Mouse (Mus musculus) left cerebral cortex, adult 8-10 months (tissue): ENCODE data around the gene Esrrg. TPM values are rescaled to one million over a fixed set of nuclear protein-coding genes. Genes with fewer than 3 reads are reported as not detected.

Source experiments
- DNase-seq, 2 experiments: peaks; one replicate each; pipeline ENCODE4 v3.0.0; 2022; ENCODE audit warnings: low spot score in 2 of 2
- total RNA-seq, 4 experiments: library from RNA; stranded (reverse); gene quantifications; 2 replicates each; pipeline ENCODE4 v1.2.4; 2022

The Esrrg gene
- total RNA-seq, 4 experiments from 2014 or later: 24.8 to 36.8 (median 31.5) TPM

GRCm38 (mm10) chr1:187826140-187826539 lies 217.5 kb downstream of the Esrrg start:
- no peak for DNase-seq

- DNase-seq: no peak
Measured at GRCm38 (mm10) chr1:187826869-187827268, 218.3 kb downstream of the Esrrg start.

- DNase-seq: no peak
Measured at GRCm38 (mm10) chr1:187830937-187831336, 222.3 kb downstream of the Esrrg start.

- no peak for DNase-seq
Measured at GRCm38 (mm10) chr1:187832851-187833250, 224.3 kb downstream of the Esrrg start.

GRCm38 (mm10) chr1:187834576-187834975 lies 226.0 kb downstream of the Esrrg start:
- DNase-seq: no peak

- DNase-seq: no peak
Measured at GRCm38 (mm10) chr1:187836384-187836783, 227.8 kb downstream of the Esrrg start.

GRCm38 (mm10) chr1:187836876-187837275 lies 228.3 kb downstream of the Esrrg start:
- peak; percentile 7 to 23 for DNase-seq

- DNase-seq: no peak
Measured at GRCm38 (mm10) chr1:187841629-187842028, 233.0 kb downstream of the Esrrg start.

- no peak for DNase-seq
Measured at GRCm38 (mm10) chr1:187842702-187843101, 234.1 kb downstream of the Esrrg start.

- no peak for DNase-seq
Measured at GRCm38 (mm10) chr1:187854148-187854547, 245.6 kb downstream of the Esrrg start.

GRCm38 (mm10) chr1:187862339-187862738 lies 253.7 kb downstream of the Esrrg start:
- DNase-seq: no peak

GRCm38 (mm10) chr1:187868427-187868826 lies 259.8 kb downstream of the Esrrg start:
- DNase-seq: no peak

GRCm38 (mm10) chr1:187872208-187872607 lies 263.6 kb downstream of the Esrrg start:
- DNase-seq: no peak

- DNase-seq: no peak
Measured at GRCm38 (mm10) chr1:187872744-187873143, 264.2 kb downstream of the Esrrg start.

GRCm38 (mm10) chr1:187873770-187874169 lies 265.2 kb downstream of the Esrrg start:
- no peak for DNase-seq

GRCm38 (mm10) chr1:187887270-187887669 lies 278.7 kb downstream of the Esrrg start:
- DNase-seq: no peak

- DNase-seq: no peak
Measured at GRCm38 (mm10) chr1:187888142-187888541, 279.6 kb downstream of the Esrrg start.

GRCm38 (mm10) chr1:187889096-187889495 lies 280.5 kb downstream of the Esrrg start:
- no peak for DNase-seq

GRCm38 (mm10) chr1:187891262-187891661 lies 282.7 kb downstream of the Esrrg start:
- DNase-seq: no peak

- no peak for DNase-seq
Measured at GRCm38 (mm10) chr1:187895459-187895858, 286.9 kb downstream of the Esrrg start.

- DNase-seq: no peak
Measured at GRCm38 (mm10) chr1:187896291-187896690, 287.7 kb downstream of the Esrrg start.

GRCm38 (mm10) chr1:187896910-187897309 lies 288.3 kb downstream of the Esrrg start:
- DNase-seq: no peak

GRCm38 (mm10) chr1:187899541-187899940 lies 290.9 kb downstream of the Esrrg start:
- DNase-seq: no peak

- no peak for DNase-seq
Measured at GRCm38 (mm10) chr1:187900756-187901155, 292.2 kb downstream of the Esrrg start.
